Mouse (Mus musculus): ENCODE measurements around the gene Rem2. TPM values are rescaled to one million over a fixed set of nuclear protein-coding genes. Genes with fewer than 3 reads are reported as not detected.

Rem2 gene
- 10 to 100 TPM; 26.9 to 31.5 TPM for total RNA-seq (2021)
- long read RNA-seq, transcript Rem2-202 (5 exons, 1,884 nt), result major isoform, 53 of 61 reads
- long read RNA-seq, partial matches to known transcripts, result 1 of 61 reads
- long read RNA-seq, other reads (novel, unspliced or antisense), result 7 of 61 reads

DNA sequence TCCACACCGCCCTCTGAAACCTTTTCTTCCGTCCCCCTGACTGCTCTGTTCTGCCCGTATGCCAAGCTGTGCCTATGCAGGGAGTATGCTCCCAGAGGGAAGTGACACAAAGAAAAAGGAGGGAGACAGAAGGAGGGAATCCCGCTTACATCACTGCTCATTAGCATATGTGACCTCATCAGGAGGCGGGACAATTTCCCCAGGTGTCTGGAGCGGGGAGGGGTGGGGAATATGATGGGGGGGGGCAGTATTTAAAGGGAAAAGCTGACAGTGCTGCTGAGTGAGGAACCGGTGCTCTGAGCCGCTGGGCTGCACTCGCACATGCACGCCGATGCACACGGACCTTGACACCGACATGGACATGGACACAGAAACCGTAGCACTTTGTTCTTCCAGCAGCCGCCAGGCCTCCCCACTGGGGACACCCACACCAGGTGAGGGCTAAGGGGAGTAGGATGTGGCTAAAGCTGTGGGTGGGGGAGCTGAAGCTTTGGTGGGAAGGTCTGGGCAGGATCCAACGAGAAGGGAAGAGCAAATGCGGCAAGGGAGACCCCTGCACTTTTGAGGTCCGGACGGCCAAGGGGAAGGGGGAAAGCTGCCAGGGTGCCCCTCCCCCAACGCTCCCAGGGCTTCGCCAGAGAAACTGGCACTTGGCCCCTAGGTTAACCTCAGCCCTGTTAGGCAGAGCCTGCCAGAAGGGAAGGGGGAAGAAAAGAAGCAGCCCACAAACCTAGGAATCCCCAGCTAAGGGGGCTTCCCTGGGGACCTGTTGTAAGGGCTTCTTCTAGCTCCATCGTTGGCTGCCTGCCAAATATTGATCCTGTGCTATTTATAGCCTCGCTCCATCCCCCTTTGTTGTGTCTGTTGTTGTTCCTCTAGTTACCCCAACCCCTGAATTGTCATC is at the start of gene Rem2:
Rem2 (plus strand) TSS at position 160 of the 904 bp plus-strand sequence.
- DNase-seq (ENCODE audit: low spot score in 2 of 2), result peak; percentile 47 to 64

DNA sequence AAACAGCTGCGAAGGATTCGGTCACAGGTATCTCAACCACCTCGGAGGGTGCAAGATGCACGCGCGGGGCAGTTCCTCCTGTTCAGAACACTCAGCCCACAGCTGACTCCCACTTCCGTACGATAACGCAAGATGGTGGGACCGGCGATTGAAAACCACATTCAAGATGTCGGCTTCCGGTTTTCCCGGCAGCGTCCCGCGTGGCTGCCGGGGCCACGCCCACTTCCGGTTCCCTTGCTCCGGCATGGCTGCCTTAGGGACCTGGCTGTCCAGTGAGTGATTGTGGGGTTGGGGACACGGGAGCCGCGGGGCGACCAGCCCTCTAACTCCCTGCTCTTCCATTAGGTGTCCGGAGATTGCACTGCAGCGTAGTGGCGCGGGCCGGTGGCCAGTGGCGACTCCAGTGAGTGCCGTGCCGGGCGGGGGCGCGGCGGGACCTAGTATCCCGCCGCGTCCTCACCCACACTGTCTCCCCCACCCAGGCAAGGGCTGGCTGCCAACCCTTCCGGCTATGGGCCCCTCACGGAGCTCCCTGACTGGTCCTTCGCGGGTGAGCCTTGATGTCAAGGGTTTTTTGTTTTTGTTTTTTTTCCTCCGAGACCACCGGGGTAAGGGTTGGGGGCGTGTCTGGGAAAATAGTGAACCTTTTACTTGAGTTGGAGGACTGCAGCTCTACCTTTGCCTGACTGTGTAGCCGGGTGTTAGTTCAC is 49.1 kb upstream of the Rem2 start, which contains the start of gene Mrpl52:
Mrpl52 (plus strand) TSS at position 221 of the 710 bp plus-strand sequence.
- peak; percentile 88 to 92 for DNase-seq (ENCODE audit: low spot score in 2 of 2)

GRCm38 (mm10) chr14:54427696-54428095 is 48.2 kb upstream of the Rem2 start:
- DNase-seq (ENCODE audit: low spot score in 2 of 2), result no peak

- DNase-seq (ENCODE audit: low spot score in 2 of 2), result no peak
Measured at GRCm38 (mm10) chr14:54428421-54428820, 47.5 kb upstream of the Rem2 start.

DNA sequence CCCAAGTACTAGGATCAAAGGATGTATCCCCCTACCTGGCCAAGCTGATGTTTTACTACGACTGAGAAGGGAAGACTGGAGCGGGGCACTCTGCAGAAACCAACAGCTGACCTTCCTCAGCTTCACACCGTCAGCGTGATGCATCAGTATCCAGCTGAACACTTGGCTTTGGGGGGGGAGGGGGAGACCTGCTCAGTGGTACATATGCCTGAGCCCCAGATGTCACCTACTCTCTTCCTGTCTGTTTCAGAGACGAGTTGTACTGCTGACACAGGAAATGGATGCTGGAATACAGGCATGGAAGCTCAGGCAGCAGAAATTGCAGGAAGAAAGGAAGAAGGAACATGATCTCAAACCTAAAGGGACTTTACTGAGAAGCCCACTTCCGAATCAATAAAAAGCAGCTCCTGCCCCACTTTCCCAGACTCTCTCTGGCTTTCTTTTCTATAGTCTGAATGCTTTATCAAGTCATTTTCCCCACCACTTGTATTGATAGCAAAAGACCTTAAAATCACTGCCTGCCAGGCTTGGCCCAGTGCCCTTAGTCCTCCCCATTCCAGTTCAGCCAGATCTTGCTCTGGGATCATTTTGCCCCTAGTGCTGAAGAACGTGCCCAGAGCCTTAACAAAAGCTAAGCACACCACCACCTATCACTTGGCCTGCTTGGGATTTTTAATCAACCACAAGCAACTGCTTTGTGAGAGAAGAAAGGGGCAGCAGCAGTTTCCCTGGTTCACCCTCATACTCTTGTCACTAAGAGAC is 46.4 kb upstream of the Rem2 start:
- no peak for DNase-seq (ENCODE audit: low spot score in 2 of 2)

GRCm38 (mm10) chr14:54430406-54431145 is 45.3 kb upstream of the Rem2 start:
- no peak for DNase-seq (ENCODE audit: low spot score in 2 of 2)

- DNase-seq (ENCODE audit: low spot score in 2 of 2), result peak; percentile 52 to 69
Measured at GRCm38 (mm10) chr14:54431334-54432077, 44.4 kb upstream of the Rem2 start, which contains the start of gene Mmp14. TSS of gene Mmp14 (plus strand) at chr14:54431612.

DNA sequence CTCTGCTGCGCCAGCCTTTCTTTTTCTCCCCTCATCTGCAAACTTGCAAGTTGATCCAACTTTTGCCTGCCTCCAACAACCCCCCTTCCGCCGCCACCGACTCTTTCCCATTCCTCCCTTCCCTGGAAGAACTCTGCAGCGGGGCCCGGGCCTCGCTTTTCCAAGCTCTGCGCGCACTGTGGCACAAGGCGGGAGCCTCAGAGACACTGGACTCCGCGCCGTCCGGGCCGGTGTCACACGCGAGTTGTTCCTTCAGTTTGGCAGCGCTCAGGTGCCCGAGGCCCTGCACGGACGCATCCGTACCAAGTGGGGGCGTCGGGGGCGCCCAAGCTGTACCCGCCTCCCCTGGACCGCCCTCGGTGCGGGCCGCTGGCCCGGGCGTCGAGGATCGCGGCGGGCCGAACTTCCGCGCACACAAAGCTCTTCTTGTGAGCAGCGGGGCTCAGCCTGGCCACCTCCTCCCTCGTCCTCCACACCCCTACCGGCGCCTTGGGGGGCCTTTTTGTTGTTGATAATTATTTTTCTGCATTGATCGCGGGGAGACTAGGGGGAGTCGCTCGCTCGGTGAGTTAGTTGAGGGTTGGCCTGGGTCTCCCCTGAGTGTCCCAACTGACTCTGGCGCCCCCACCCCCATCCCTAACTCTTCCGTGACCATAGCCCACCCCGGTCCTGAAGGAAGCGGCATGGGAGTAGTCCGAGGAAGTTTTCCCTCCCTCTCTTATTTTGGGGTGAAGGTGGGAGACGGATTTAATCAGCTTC is 43.6 kb upstream of the Rem2 start:
- DNase-seq (ENCODE audit: low spot score in 2 of 2), result peak in 1 of 2 experiments; percentile 48

GRCm38 (mm10) chr14:54432837-54433830 is 42.8 kb upstream of the Rem2 start:
- peak in 1 of 2 experiments; percentile 63 for DNase-seq (ENCODE audit: low spot score in 2 of 2)

- DNase-seq (ENCODE audit: low spot score in 2 of 2), result no peak
Measured at GRCm38 (mm10) chr14:54433941-54434531, 41.9 kb upstream of the Rem2 start.

DNA sequence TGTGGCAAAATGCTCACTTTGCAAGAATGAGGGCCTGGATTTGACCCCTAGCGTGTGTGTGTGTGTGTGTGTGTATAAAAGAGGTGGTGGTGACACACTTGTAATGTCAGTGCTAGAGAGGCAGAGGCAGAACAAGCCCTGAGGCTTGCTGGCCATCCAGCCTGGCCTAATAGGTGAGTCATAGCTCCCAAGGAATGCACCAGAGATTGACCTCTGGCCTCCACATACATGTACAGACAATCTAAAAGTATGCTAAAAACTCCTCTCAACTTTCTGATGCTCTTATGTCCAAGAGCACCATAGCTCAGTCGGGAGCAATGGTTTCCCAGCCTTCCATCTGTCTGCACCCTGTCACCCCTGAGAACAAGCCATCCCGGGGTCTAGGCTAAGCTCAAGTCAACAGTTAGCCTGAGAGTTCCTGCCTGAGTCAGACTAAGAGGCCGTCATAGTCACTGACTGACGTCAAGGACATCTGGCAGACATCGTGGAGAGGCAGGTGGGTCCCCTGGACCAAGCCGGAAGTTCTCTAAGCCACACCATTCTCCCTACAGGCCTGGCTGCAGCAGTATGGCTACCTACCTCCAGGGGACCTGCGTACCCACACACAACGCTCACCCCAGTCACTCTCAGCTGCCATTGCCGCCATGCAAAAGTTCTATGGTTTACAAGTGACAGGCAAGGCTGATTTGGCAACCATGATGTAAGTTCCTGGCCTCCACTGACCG is 40.5 kb upstream of the Rem2 start:
- DNase-seq (ENCODE audit: low spot score in 2 of 2), result no peak

- no peak for DNase-seq (ENCODE audit: low spot score in 2 of 2)
Measured at GRCm38 (mm10) chr14:54439155-54439554, 36.7 kb upstream of the Rem2 start.

DNA sequence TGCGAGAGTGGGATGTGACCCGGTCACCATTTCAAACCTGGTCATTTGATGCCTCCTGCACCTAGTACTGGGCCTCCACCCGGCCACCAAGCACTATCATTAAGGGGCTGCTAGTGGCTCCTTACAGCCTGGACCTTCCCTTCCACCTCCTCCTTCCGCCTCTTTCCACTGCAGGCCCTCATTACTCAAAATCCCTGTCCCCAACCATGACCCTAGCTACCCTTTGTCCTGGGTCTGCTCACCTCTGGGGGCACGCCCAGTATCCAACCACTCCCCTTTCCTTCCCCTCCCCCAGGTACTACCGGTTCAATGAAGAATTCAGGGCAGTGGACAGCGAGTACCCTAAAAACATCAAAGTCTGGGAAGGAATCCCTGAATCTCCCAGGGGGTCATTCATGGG is 36.3 kb upstream of the Rem2 start:
- DNase-seq (ENCODE audit: low spot score in 2 of 2), result no peak

DNA sequence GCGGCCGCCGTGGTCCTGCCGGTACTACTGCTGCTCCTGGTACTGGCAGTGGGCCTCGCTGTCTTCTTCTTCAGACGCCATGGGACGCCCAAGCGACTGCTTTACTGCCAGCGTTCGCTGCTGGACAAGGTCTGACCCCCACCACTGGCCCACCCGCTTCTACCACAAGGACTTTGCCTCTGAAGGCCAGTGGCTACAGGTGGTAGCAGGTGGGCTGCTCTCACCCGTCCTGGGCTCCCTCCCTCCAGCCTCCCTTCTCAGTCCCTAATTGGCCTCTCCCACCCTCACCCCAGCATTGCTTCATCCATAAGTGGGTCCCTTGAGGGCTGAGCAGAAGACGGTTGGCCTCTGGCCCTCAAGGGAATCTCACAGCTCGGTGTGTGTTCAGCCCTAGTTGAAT is 35.4 kb upstream of the Rem2 start:
- DNase-seq (ENCODE audit: low spot score in 2 of 2), result no peak

DNA sequence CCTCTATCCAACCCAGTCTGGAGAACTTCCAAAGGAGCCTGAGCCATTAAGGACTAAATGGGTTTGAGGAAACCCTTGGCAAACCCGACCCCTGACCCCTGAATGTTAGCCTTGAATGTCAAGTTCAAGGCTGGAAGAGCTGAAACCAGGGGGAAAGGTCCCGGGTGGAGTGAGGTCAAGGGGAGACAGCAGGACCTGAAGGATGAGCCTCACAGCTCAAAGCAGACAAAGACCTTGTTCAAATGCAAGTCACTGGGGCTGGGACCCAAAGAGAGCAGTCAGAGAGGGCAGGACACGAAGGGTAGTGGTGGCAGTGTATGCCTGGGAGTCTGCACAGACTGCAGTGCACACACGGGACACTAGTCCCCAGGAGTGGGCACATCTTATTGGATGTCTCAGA is 34.5 kb upstream of the Rem2 start:
- DNase-seq (ENCODE audit: low spot score in 2 of 2), result no peak

GRCm38 (mm10) chr14:54442548-54442947 is 33.4 kb upstream of the Rem2 start:
- no peak for DNase-seq (ENCODE audit: low spot score in 2 of 2)

DNA sequence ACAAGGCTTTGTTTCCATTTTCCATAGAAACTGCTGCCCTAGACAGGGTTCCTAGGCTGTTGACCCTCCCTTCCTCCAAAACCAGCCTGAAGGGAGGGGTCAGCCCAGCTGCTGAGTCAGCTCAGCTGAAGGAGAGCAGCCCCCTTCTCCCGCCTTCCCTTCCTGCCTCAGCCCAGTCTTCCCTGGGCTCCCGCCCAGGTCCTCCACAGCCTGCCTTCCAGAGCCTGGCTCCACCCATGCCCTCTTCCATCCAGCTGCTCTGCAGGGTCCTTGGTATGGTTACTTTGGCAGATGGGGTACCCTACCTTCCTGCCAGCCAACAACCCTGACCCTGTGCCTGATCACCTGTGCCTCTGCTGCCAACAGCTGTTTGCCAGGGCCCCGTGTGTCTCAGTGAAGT is 32.7 kb upstream of the Rem2 start:
- DNase-seq (ENCODE audit: low spot score in 2 of 2), result no peak

Data from layer of hippocampus, postnatal 10 days (tissue).